Mouse (Mus musculus): Measurements from ENCODE around the gene Tmem232.
A peak's percentile ranks its signal among the peaks of the same experiment; 100 is the strongest.

GRCm38 (mm10) chr17:65558217-65558616 lies 17.6 kb upstream of the Tmem232 start:
- TF ChIP-seq CTCF (IDR thresholded peaks at IDR 0.05; ENCODE audit: control insufficient read depth, insufficient read depth, insufficient replicate concordance, low read depth, low read length) (peak; percentile 27; the same call in 1 of the 2 replicates), POLR2A (IDR thresholded peaks at IDR 0.05; ENCODE audit: control insufficient read depth, low read depth, low read length) (no peak)

All from testis, adult 2 months (tissue).